Mouse (Mus musculus): ENCODE measurements around the gene Nlgn1. TPM values are rescaled to one million over a fixed set of nuclear protein-coding genes. Genes with fewer than 3 reads are reported as not detected.

Nlgn1 gene
- polyA plus RNA-seq, 1 experiment, result 0.15 TPM

- Histone ChIP-seq H3K4me3 (replicated peaks; ENCODE audit: extremely low read depth, low read depth, low read length) (no peak overlapping the region), H3K4me1 (ENCODE audit: control insufficient read depth, insufficient read depth, low read length) (no peaks in the 10 kb centered on the region)
- no peak for DNase-seq
- TF ChIP-seq CTCF (IDR thresholded peaks at IDR 0.05; ENCODE audit: insufficient read depth, low read length) (no peak), POLR2A (IDR thresholded peaks at IDR 0.05; ENCODE audit: borderline replicate concordance, extremely low read depth, low read depth, low read length) (no peak)
- WGBS, result 78% methylated on average over 6 of the region's 6 CpGs
Observed at GRCm38 (mm10) chr3:26021632-26022184, 310.6 kb downstream of the Nlgn1 start.

- Histone ChIP-seq H3K4me1 (ENCODE audit: control insufficient read depth, insufficient read depth, low read length) (no peaks in the 10 kb centered on the region), H3K4me3 (replicated peaks; ENCODE audit: extremely low read depth, low read depth, low read length) (no peak overlapping the region)
- TF ChIP-seq CTCF (IDR thresholded peaks at IDR 0.05; ENCODE audit: insufficient read depth, low read length), result no peak
- no peak for TF ChIP-seq POLR2A (IDR thresholded peaks at IDR 0.05; ENCODE audit: borderline replicate concordance, extremely low read depth, low read depth, low read length)
- DNase-seq, result no peak
- WGBS, result 73% methylated on average over 4 of the region's 4 CpGs
Observed at GRCm38 (mm10) chr3:26011310-26012078, 320.8 kb downstream of the Nlgn1 start.

- no peak overlapping the region for H3K4me3 ChIP-seq (replicated peaks; ENCODE audit: extremely low read depth, low read depth, low read length)
- DNase-seq, result no peak
- no peaks in the 10 kb centered on the region for H3K4me1 ChIP-seq (ENCODE audit: control insufficient read depth, insufficient read depth, low read length)
- WGBS, result 68% methylated on average over 7 of the region's 7 CpGs
- TF ChIP-seq POLR2A (IDR thresholded peaks at IDR 0.05; ENCODE audit: borderline replicate concordance, extremely low read depth, low read depth, low read length) (no peak), CTCF (IDR thresholded peaks at IDR 0.05; ENCODE audit: insufficient read depth, low read length) (no peak)
Observed at GRCm38 (mm10) chr3:26002863-26003608, 329.2 kb downstream of the Nlgn1 start.

GRCm38 (mm10) chr3:26002367-26002766 lies 329.9 kb downstream of the Nlgn1 start:
- no peak overlapping the region for H3K4me3 ChIP-seq (replicated peaks; ENCODE audit: extremely low read depth, low read depth, low read length)
- TF ChIP-seq POLR2A (IDR thresholded peaks at IDR 0.05; ENCODE audit: borderline replicate concordance, extremely low read depth, low read depth, low read length) (no peak), CTCF (IDR thresholded peaks at IDR 0.05; ENCODE audit: insufficient read depth, low read length) (no peak)
- H3K4me1 ChIP-seq (ENCODE audit: control insufficient read depth, insufficient read depth, low read length), result no peaks in the 10 kb centered on the region
- DNase-seq, result no peak
- 20% methylated on average over 2 of the region's 2 CpGs for WGBS

GRCm38 (mm10) chr3:25967546-25967945 lies 364.7 kb downstream of the Nlgn1 start:
- DNase-seq, result no peak
- 72% methylated on average over 2 of the region's 2 CpGs for WGBS
- TF ChIP-seq POLR2A (IDR thresholded peaks at IDR 0.05; ENCODE audit: borderline replicate concordance, extremely low read depth, low read depth, low read length), result no peak
- no peak for TF ChIP-seq CTCF (IDR thresholded peaks at IDR 0.05; ENCODE audit: insufficient read depth, low read length)
- Histone ChIP-seq H3K4me3 (replicated peaks; ENCODE audit: extremely low read depth, low read depth, low read length) (no peak overlapping the region), H3K4me1 (ENCODE audit: control insufficient read depth, insufficient read depth, low read length) (no peaks in the 10 kb centered on the region)

- TF ChIP-seq POLR2A (IDR thresholded peaks at IDR 0.05; ENCODE audit: borderline replicate concordance, extremely low read depth, low read depth, low read length), result no peak
- no peak for TF ChIP-seq CTCF (IDR thresholded peaks at IDR 0.05; ENCODE audit: insufficient read depth, low read length)
- 91% methylated on average over 3 of the region's 3 CpGs for WGBS
Observed at GRCm38 (mm10) chr3:25964237-25964636, 368.0 kb downstream of the Nlgn1 start.

GRCm38 (mm10) chr3:25963568-25963967 lies 368.7 kb downstream of the Nlgn1 start:
- 47% methylated on average over 2 of the region's 2 CpGs for WGBS
- no peak for TF ChIP-seq POLR2A (IDR thresholded peaks at IDR 0.05; ENCODE audit: borderline replicate concordance, extremely low read depth, low read depth, low read length)
- no peak for DNase-seq

More at GRCm38 (mm10) chr3:25964237-25964636, 368.0 kb downstream of the Nlgn1 start:
- no peak overlapping the region for H3K4me3 ChIP-seq (replicated peaks; ENCODE audit: extremely low read depth, low read depth, low read length)
- H3K4me1 ChIP-seq (ENCODE audit: control insufficient read depth, insufficient read depth, low read length), result no peaks in the 10 kb centered on the region
- no peak for DNase-seq

GRCm38 (mm10) chr3:25916535-25916934 lies 415.7 kb downstream of the Nlgn1 start:
- DNase-seq, result no peak
- WGBS, result 76% methylated on average over 5 of the region's 5 CpGs
- TF ChIP-seq CTCF (IDR thresholded peaks at IDR 0.05; ENCODE audit: insufficient read depth, low read length), result no peak
- no peak for TF ChIP-seq POLR2A (IDR thresholded peaks at IDR 0.05; ENCODE audit: borderline replicate concordance, extremely low read depth, low read depth, low read length)
- H3K4me3 ChIP-seq (replicated peaks; ENCODE audit: extremely low read depth, low read depth, low read length), result no peak overlapping the region
- H3K4me1 ChIP-seq (ENCODE audit: control insufficient read depth, insufficient read depth, low read length), result no peaks in the 10 kb centered on the region

More at GRCm38 (mm10) chr3:25963568-25963967, 368.7 kb downstream of the Nlgn1 start:
- Histone ChIP-seq H3K4me1 (ENCODE audit: control insufficient read depth, insufficient read depth, low read length) (no peaks in the 10 kb centered on the region), H3K4me3 (replicated peaks; ENCODE audit: extremely low read depth, low read depth, low read length) (no peak overlapping the region)

GRCm38 (mm10) chr3:25914365-25915065 lies 417.7 kb downstream of the Nlgn1 start:
- WGBS, result 66% methylated on average over 2 of the region's 2 CpGs
- no peak for DNase-seq
- Histone ChIP-seq H3K4me3 (replicated peaks; ENCODE audit: extremely low read depth, low read depth, low read length) (no peak overlapping the region), H3K4me1 (ENCODE audit: control insufficient read depth, insufficient read depth, low read length) (no peaks in the 10 kb centered on the region)
- TF ChIP-seq POLR2A (IDR thresholded peaks at IDR 0.05; ENCODE audit: borderline replicate concordance, extremely low read depth, low read depth, low read length) (no peak), CTCF (IDR thresholded peaks at IDR 0.05; ENCODE audit: insufficient read depth, low read length) (no peak)
